ENCODE assay signal across 33 mouse cellular contexts in genomic region chr12:111309256-111309655, GRCm38 (mm10). TPM values are rescaled to one million over a fixed set of nuclear protein-coding genes. Genes with fewer than 3 reads are reported as not detected.
DNase-seq lines count a peak whose midpoint lies in the region; ATAC-seq and TF ChIP-seq lines count a peak whose summit lies in the region.
"Had no signal": no experiment of that assay in that cellular context is flagged by ENCODE, and none has a peak within 500 bp of the region (broad histone marks: within the 10 kb centered on the region; RNA-seq: fewer than 3 reads in every experiment).

No protein-coding gene starts in this region.

- 59% methylated on average over 12 of the region's 12 CpGs for WGBS in kidney, embryonic 15.5 days

- TF ChIP-seq CTCF in brain, embryonic 14.5 days (IDR thresholded peaks at IDR 0.05; ENCODE audit: borderline replicate concordance, extremely low read depth, insufficient read depth, insufficient read length) = no peak

- TF ChIP-seq POLR2A in brain, embryonic 14.5 days (IDR thresholded peaks at IDR 0.05; ENCODE audit: borderline replicate concordance, extremely low read depth, insufficient read depth, insufficient read length, poor library complexity, severe bottlenecking) = no peak

- H3K27me3 ChIP-seq in kidney, embryonic 15.5 days = no peaks in the 10 kb centered on the region
- H3K27me3 ChIP-seq: CH12.LX; embryonic facial prominence, embryonic 13.5 days; forebrain, embryonic 13.5 days; heart, embryonic 12.5 days; heart, embryonic 15.5 days; hindbrain, embryonic 12.5 days; intestine, embryonic 15.5 days had no signal

- no peak for DNase-seq in kidney, adult 8-10 months
- DNase-seq in brain, embryonic 14.5 days (ENCODE audit: low read depth) = peak; percentile 23
- no peak for DNase-seq in adrenal gland, adult 2 months
- DNase-seq in layer of hippocampus, adult 11-12 months (ENCODE audit: low spot score) = no peak
- DNase-seq: adrenal gland, postnatal 10 days; adrenal gland, postnatal 36 days; B cell, adult 2 months; cerebellum, adult 11 months; cerebellum, adult 2 months; cerebellum, adult 9-11 months; cerebellum, postnatal 25 days; embryo, embryonic 11 days; gastrocnemius, postnatal 10 days; gastrocnemius, postnatal 36 days; heart, adult 11 months; heart, postnatal 10 days; heart, postnatal 36 days had no signal

- H3K4me2 ChIP-seq in kidney, embryonic 15.5 days = no peak overlapping the region
- H3K4me2 ChIP-seq: embryonic facial prominence, embryonic 13.5 days; forebrain, embryonic 13.5 days; heart, embryonic 12.5 days; heart, embryonic 15.5 days; hindbrain, embryonic 12.5 days; intestine, embryonic 15.5 days had no signal

- H3K4me1 ChIP-seq in kidney, embryonic 15.5 days = no peaks in the 10 kb centered on the region
- H3K4me1 ChIP-seq: embryonic facial prominence, embryonic 10.5 days; embryonic facial prominence, embryonic 13.5 days; forebrain, embryonic 13.5 days; heart, embryonic 12.5 days; heart, embryonic 15.5 days; hindbrain, embryonic 12.5 days; intestine, embryonic 15.5 days had no signal

- H3K9me3 ChIP-seq in kidney, embryonic 15.5 days (replicated peaks) = no peaks in the 10 kb centered on the region
- H3K9me3 ChIP-seq: embryonic facial prominence, embryonic 10.5 days; embryonic facial prominence, embryonic 13.5 days; forebrain, embryonic 13.5 days; G1E; heart, embryonic 12.5 days; heart, embryonic 15.5 days; hindbrain, embryonic 12.5 days; intestine, embryonic 15.5 days had no signal

- H3K4me3 ChIP-seq in kidney, embryonic 15.5 days (replicated peaks) = no peak overlapping the region
- H3K4me3 ChIP-seq: embryonic facial prominence, embryonic 10.5 days; embryonic facial prominence, embryonic 13.5 days; erythroblast, embryonic 14.5 days; forebrain, embryonic 13.5 days; heart, embryonic 12.5 days; heart, embryonic 15.5 days; hindbrain, embryonic 12.5 days; intestine, embryonic 15.5 days had no signal

- peaks cover 98% of the 10 kb centered on the region for H3K36me3 ChIP-seq in kidney, embryonic 15.5 days
- H3K36me3 ChIP-seq: G1E had no signal

- H3K27ac ChIP-seq in kidney, embryonic 15.5 days = 0 out of 2 replicates have a peak overlapping the region, but pooled peaks have one; percentile 6
- H3K27ac ChIP-seq: embryonic facial prominence, embryonic 10.5 days; embryonic facial prominence, embryonic 13.5 days; forebrain, embryonic 13.5 days; heart, embryonic 15.5 days; hindbrain, embryonic 12.5 days; intestine, embryonic 15.5 days had no signal

- ATAC-seq in kidney, embryonic 15.5 days (replicated peaks; ENCODE audit: low FRiP score) = no peak
- ATAC-seq in granulocyte monocyte progenitor cell, adult 5-6 weeks (replicated peaks; ENCODE audit: poor library complexity, severe bottlenecking) = peak; percentile 85
- peak; percentile 84 for ATAC-seq in megakaryocyte progenitor cell, adult 5-6 weeks (replicated peaks; ENCODE audit: poor library complexity)
- ATAC-seq: forebrain, embryonic 13.5 days; forebrain, embryonic 16.5 days; hindbrain, embryonic 16.5 days; intestine, embryonic 15.5 days had no signal

- no peak overlapping the region for H3K9ac ChIP-seq in kidney, embryonic 15.5 days
- H3K9ac ChIP-seq: embryonic facial prominence, embryonic 13.5 days; forebrain, embryonic 13.5 days; heart, embryonic 12.5 days; heart, embryonic 15.5 days; hindbrain, embryonic 12.5 days; intestine, embryonic 15.5 days had no signal

RNA-seq across cellular contexts. Expression of gene Amn, which starts 38.4 kb away (rescaled TPM):
- polyA plus RNA-seq in kidney, embryonic 15.5 days (2015; fragmentation: Nextera tagmentation; extraction: Ambion mirVana) = 43.7 and 43.9 TPM in 2 replicates
- 6.7 and 7.9 TPM in 2 replicates for polyA plus RNA-seq in brain, embryonic 14.5 days (2012; rRNA removed)
- 0.73 and 1.9 TPM in 2 replicates for total RNA-seq in granulocyte monocyte progenitor cell, adult 5-6 weeks (2014; fragmentation: Nextera tagmentation)
- total RNA-seq in granulocyte monocyte progenitor cell, adult 5-6 weeks (2017) = not detected in 2 replicates
- total RNA-seq in megakaryocyte progenitor cell, adult 5-6 weeks (2015) = not detected in 2 replicates
- total RNA-seq in megakaryocyte progenitor cell, adult 5-6 weeks (2017) = not detected in 2 replicates
- not detected for total RNA-seq in adrenal gland, adult 2 months (2021)
- 0.17 and 0.62 TPM in 2 replicates for polyA plus RNA-seq in adrenal gland, adult 2 months (2012; rRNA removed)
- total RNA-seq: adrenal gland, postnatal 36 days; G1E; gastrocnemius, adult 18-20 months; gastrocnemius, postnatal 36 days; heart, postnatal 10 days; heart, postnatal 36 days had no signal
